Mouse (Mus musculus): ENCODE measurements around the gene Ppil6.

The Ppil6 gene

GRCm38 (mm10) chr10:41477278-41478181, 12.7 kb upstream of the Ppil6 start:
- DNase-seq (ENCODE audit: extremely low spot score, low read depth, low spot score): no peak

GRCm38 (mm10) chr10:41479961-41480360, 10.3 kb upstream of the Ppil6 start:
- no peak for DNase-seq (ENCODE audit: extremely low spot score, low read depth, low spot score)

- no peak for DNase-seq (ENCODE audit: extremely low spot score, low read depth, low spot score)
Observed at GRCm38 (mm10) chr10:41480938-41481880, 9.0 kb upstream of the Ppil6 start.

GRCm38 (mm10) chr10:41482446-41482845, 7.8 kb upstream of the Ppil6 start:
- no peak for DNase-seq (ENCODE audit: extremely low spot score, low read depth, low spot score)

- no peak for DNase-seq (ENCODE audit: extremely low spot score, low read depth, low spot score)
Observed at GRCm38 (mm10) chr10:41485778-41486177, 4.5 kb upstream of the Ppil6 start.

GRCm38 (mm10) chr10:41486506-41487170, 3.6 kb upstream of the Ppil6 start:
- DNase-seq (ENCODE audit: extremely low spot score, low read depth, low spot score): no peak

- no peak for DNase-seq (ENCODE audit: extremely low spot score, low read depth, low spot score)
Observed at GRCm38 (mm10) chr10:41488877-41489276, 1.4 kb upstream of the Ppil6 start.

- DNase-seq (ENCODE audit: extremely low spot score, low read depth, low spot score): no peak
Observed at GRCm38 (mm10) chr10:41489294-41489693, 945 bp upstream of the Ppil6 start.

- no peak for DNase-seq (ENCODE audit: extremely low spot score, low read depth, low spot score)
Observed at GRCm38 (mm10) chr10:41490518-41490873, 257 bp downstream of the Ppil6 start.

GRCm38 (mm10) chr10:41491111-41491510, 872 bp downstream of the Ppil6 start:
- DNase-seq (ENCODE audit: extremely low spot score, low read depth, low spot score): no peak

GRCm38 (mm10) chr10:41500941-41501340, 10.7 kb downstream of the Ppil6 start:
- DNase-seq (ENCODE audit: extremely low spot score, low read depth, low spot score): no peak

GRCm38 (mm10) chr10:41504996-41505395, 14.8 kb downstream of the Ppil6 start:
- no peak for DNase-seq (ENCODE audit: extremely low spot score, low read depth, low spot score)

- DNase-seq (ENCODE audit: extremely low spot score, low read depth, low spot score): peak; percentile 53
Observed at GRCm38 (mm10) chr10:41505446-41505845, 15.2 kb downstream of the Ppil6 start.

GRCm38 (mm10) chr10:41509160-41509559, 18.9 kb downstream of the Ppil6 start:
- no peak for DNase-seq (ENCODE audit: extremely low spot score, low read depth, low spot score)

- no peak for DNase-seq (ENCODE audit: extremely low spot score, low read depth, low spot score)
Observed at GRCm38 (mm10) chr10:41514301-41514700, 24.1 kb downstream of the Ppil6 start.

GRCm38 (mm10) chr10:41514921-41515320, 24.7 kb downstream of the Ppil6 start:
- no peak for DNase-seq (ENCODE audit: extremely low spot score, low read depth, low spot score)

- peak; percentile 63 for DNase-seq (ENCODE audit: extremely low spot score, low read depth, low spot score)
Observed at GRCm38 (mm10) chr10:41518508-41518980, 28.3 kb downstream of the Ppil6 start.

GRCm38 (mm10) chr10:41518981-41519618, 28.9 kb downstream of the Ppil6 start, which contains the start of gene Cd164:
Gene Cd164 (plus strand): TSS chr10:41519414.
- DNase-seq (ENCODE audit: extremely low spot score, low read depth, low spot score): peak; percentile 77

- DNase-seq (ENCODE audit: extremely low spot score, low read depth, low spot score): no peak
Observed at GRCm38 (mm10) chr10:41519640-41520409, 29.6 kb downstream of the Ppil6 start.

GRCm38 (mm10) chr10:41520410-41520673, 30.1 kb downstream of the Ppil6 start:
- no peak for DNase-seq (ENCODE audit: extremely low spot score, low read depth, low spot score)
